Comparison of ENCODE assay signal across 15 mouse cellular contexts in genomic region chr6:99388023-99388422, GRCm38 (mm10).
DNase-seq lines count a peak whose midpoint lies in the region; ATAC-seq and TF ChIP-seq lines count a peak whose summit lies in the region.
"Had no signal": no experiment of that assay in that cellular context is flagged by ENCODE, and none has a peak within 500 bp of the region (broad histone marks: within the 10 kb centered on the region; RNA-seq: fewer than 3 reads in every experiment).

No protein-coding gene starts in this region.

- no peaks in the 10 kb centered on the region for H3K27me3 ChIP-seq in heart, embryonic 10.5 days (ENCODE audit: insufficient read depth, poor library complexity, severe bottlenecking)
- H3K27me3 ChIP-seq in lung, embryonic 16.5 days (ENCODE audit: control insufficient read depth, insufficient read depth, low read depth, low read length): no peaks in the 10 kb centered on the region
- H3K27me3 ChIP-seq in forebrain, embryonic 13.5 days: no peaks in the 10 kb centered on the region
- H3K27me3 ChIP-seq: hindbrain, embryonic 12.5 days had no signal

- no peaks in the 10 kb centered on the region for H3K9me3 ChIP-seq in heart, embryonic 10.5 days
- no peaks in the 10 kb centered on the region for H3K9me3 ChIP-seq in lung, embryonic 16.5 days (ENCODE audit: control insufficient read depth, low read length)
- H3K9me3 ChIP-seq in forebrain, embryonic 13.5 days (replicated peaks): no peaks in the 10 kb centered on the region
- H3K9me3 ChIP-seq: hindbrain, embryonic 12.5 days had no signal

- no peak for TF ChIP-seq CTCF in layer of hippocampus, adult 2 months (conservative IDR thresholded peaks at IDR 0.05)

- DNase-seq in heart, embryonic 10.5 days (ENCODE audit: low spot score): no peak
- DNase-seq in heart, postnatal 36 days: no peak
- DNase-seq in lung, postnatal 14 days: no peak
- peak; percentile 57 for DNase-seq in thymus, postnatal 4 days
- no peak for DNase-seq in layer of hippocampus, adult 2 months (ENCODE audit: low spot score in 2 of 2)
- DNase-seq: cerebellum, postnatal 14 days; gastrocnemius, postnatal 10 days; kidney, adult 18-20 months had no signal

- no peak overlapping the region for H3K9ac ChIP-seq in lung, embryonic 16.5 days (ENCODE audit: low read length)
- H3K9ac ChIP-seq in forebrain, embryonic 13.5 days: no peak overlapping the region
- H3K9ac ChIP-seq: hindbrain, embryonic 12.5 days had no signal

- H3K4me3 ChIP-seq in heart, embryonic 10.5 days: no peak overlapping the region
- H3K4me3 ChIP-seq in lung, embryonic 16.5 days (ENCODE audit: low read length): no peak overlapping the region
- no peak overlapping the region for H3K4me3 ChIP-seq in macrophage (ENCODE audit: inconsistent target)
- no peak overlapping the region for H3K4me3 ChIP-seq in forebrain, embryonic 13.5 days
- no peak overlapping the region for H3K4me3 ChIP-seq in layer of hippocampus, adult 2 months
- H3K4me3 ChIP-seq: hindbrain, embryonic 12.5 days; left cerebral cortex, adult 2 months; myocyte had no signal

- intact Hi-C loops in heart, postnatal 36 days (cut with DNase I): loop anchor here (5.0 kb wide), 1 partner anchor 121 kb away; no protein-coding TSS in a partner anchor

- peaks cover 3% of the 10 kb centered on the region; the same call in 1 of the 2 replicates for H3K36me3 ChIP-seq in heart, embryonic 10.5 days
- H3K36me3 ChIP-seq in lung, embryonic 16.5 days (ENCODE audit: control insufficient read depth, insufficient read depth, low read length): no peaks in the 10 kb centered on the region
- H3K36me3 ChIP-seq in macrophage (ENCODE audit: inconsistent target): no peaks in the 10 kb centered on the region
- no peaks in the 10 kb centered on the region for H3K36me3 ChIP-seq in forebrain, embryonic 13.5 days (ENCODE audit: poor library complexity, severe bottlenecking)
- H3K36me3 ChIP-seq: hindbrain, embryonic 12.5 days had no signal

- H3K27ac ChIP-seq in heart, embryonic 10.5 days: peak overlapping the region; percentile 17; the same call in 1 of the 2 replicates
- H3K27ac ChIP-seq in lung, embryonic 16.5 days (ENCODE audit: low read length): peak overlapping the region; percentile 88
- H3K27ac ChIP-seq in macrophage: peak overlapping the region; percentile 96
- H3K27ac ChIP-seq in forebrain, embryonic 13.5 days: no peak overlapping the region
- H3K27ac ChIP-seq in layer of hippocampus, adult 2 months: no peak overlapping the region
- H3K27ac ChIP-seq: hindbrain, embryonic 12.5 days; left cerebral cortex, adult 2 months had no signal

- peaks cover 13% of the 10 kb centered on the region; the same call in 1 of the 2 replicates for H3K79me2 ChIP-seq in macrophage (ENCODE audit: inconsistent target)

- no peak for ATAC-seq in lung, embryonic 16.5 days (ENCODE audit: low read depth)
- no peak for ATAC-seq in forebrain, embryonic 13.5 days
- ATAC-seq: forebrain, embryonic 14.5 days had no signal

- 84% methylated on average over 5 of the region's 5 CpGs for WGBS in heart, embryonic 10.5 days
- 83% methylated on average over 5 of the region's 5 CpGs for WGBS in lung, embryonic 16.5 days
- WGBS in macrophage (ENCODE audit: missing documents): 33% methylated on average over 5 of the region's 5 CpGs
- 89% methylated on average over 5 of the region's 5 CpGs for WGBS in forebrain, embryonic 13.5 days

- H3K4me2 ChIP-seq in lung, embryonic 16.5 days (ENCODE audit: low read depth, low read length): no peak overlapping the region
- H3K4me2 ChIP-seq in forebrain, embryonic 13.5 days: no peak overlapping the region
- H3K4me2 ChIP-seq: hindbrain, embryonic 12.5 days had no signal

- peaks cover 44% of the 10 kb centered on the region for H3K4me1 ChIP-seq in heart, embryonic 10.5 days
- H3K4me1 ChIP-seq in lung, embryonic 16.5 days (replicated peaks; ENCODE audit: control insufficient read depth, insufficient read depth, low read length): peaks cover 14% of the 10 kb centered on the region; the same call in 1 of the 2 replicates
- H3K4me1 ChIP-seq in forebrain, embryonic 13.5 days: peaks cover 4% of the 10 kb centered on the region; the same call in 1 of the 2 replicates

Comparison
In these comparisons a context has a peak if more than half of its experiments do, and no peak if none do; other contexts are left out.
1. H3K27ac ChIP-seq: peak in heart, embryonic 10.5 days (single experiment), lung, embryonic 16.5 days (single experiment) and macrophage (single experiment); none in forebrain, embryonic 13.5 days (single experiment) and layer of hippocampus, adult 2 months (single experiment).